Mouse (Mus musculus): ENCODE measurements around the gene Itih1. TPM values are rescaled to one million over a fixed set of nuclear protein-coding genes. Genes with fewer than 3 reads are reported as not detected.

The Itih1 gene
- polyA plus RNA-seq (2017; shearing (Covaris generic)): not detected

GRCm38 (mm10) chr14:30943038-30943437 lies at the start of gene Itih1:
Itih1 (minus strand) TSS chr14:30943289.

DNA sequence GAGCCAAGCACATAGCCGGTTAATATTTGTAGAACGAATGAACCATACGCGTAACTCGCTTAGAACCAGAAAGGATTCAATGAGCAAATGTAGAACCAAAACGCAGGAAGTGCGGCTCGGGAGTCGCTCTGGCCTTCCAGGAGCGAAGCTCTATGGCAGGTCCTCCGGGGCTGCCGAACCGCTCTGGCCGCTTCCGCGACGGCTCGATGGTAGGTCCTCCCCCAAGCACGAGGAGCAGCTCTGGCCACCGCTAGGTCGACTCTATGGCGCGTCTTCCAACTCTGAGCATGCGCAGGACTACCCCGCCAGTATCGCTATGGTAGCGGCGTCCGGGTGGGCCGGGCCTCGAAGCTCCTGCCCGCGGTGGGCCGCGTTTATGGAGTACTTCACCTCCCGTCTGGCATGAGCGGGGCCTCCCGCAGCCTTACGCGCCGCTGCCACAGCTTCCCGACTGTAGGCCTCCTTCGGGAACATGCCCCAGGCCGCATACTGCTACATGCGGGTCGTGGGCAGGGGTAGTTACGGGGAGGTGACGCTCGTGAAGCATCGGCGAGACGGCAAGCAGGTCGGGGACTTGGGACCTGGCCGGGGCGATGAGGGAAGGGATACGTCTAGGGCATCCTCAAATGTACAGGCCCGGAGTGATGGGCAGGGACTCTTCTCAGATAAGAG lies 8.2 kb upstream of the Itih1 start, which contains the start of gene Nek4:
Nek4 (plus strand) TSS at position 224 of the 672 bp plus-strand sequence.

DNA sequence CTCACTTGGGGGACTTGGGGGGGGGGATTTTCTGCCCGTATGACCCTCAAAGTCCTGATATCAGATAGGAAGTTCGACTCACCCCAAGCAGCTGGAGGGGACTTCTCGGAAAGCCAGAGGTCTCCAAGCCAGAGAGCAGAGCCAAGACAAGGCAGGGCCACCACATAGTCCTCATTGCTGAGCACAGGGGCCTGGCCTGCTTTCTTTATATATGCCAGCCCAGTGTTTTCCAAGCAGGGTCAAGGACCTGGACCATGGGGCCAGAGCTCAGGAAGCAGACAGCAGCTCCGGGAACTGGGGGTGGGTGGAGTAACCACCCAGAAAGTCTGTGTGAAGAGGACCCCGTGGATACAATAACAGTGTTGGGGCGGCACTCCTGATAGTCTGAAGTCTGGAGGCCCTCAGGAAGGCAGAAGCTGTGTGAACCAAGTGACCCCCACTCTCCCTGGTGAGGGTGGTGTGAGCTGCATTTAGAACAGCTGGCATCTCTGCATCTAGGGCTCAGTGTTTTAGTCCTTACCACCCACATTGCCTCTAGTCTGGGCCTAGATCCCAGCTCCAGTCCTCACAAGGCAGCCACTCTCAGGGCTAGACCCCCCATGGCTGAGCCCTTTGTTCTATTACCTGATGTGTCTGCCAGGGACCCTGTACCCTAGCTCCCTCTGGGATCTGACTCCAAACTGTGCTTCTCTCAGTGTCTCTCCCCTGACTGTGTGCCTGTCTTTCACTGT lies 19.5 kb downstream of the Itih1 start, which contains the start of gene Itih3:
Itih3 (minus strand) TSS at position 386 of the 731 bp plus-strand sequence.

GRCm38 (mm10) chr14:30886204-30886603 lies 56.9 kb downstream of the Itih1 start, which contains the start of gene Itih4:
Itih4 (plus strand) TSS chr14:30886476.

Other genes with a start within 250 kb of the Itih1 start
- gene Sfmbt1, start 228.4 kb downstream of the Itih1 start, polyA plus RNA-seq (2017; shearing (Covaris generic)): 17.8 TPM
- gene Tmem110, start 117.7 kb downstream of the Itih1 start, polyA plus RNA-seq (2017; shearing (Covaris generic)): 23.2 TPM
- 0.66 TPM for gene Mustn1, start 64.1 kb downstream of the Itih1 start, polyA plus RNA-seq (2017; shearing (Covaris generic))
- gene Itih4, start 56.8 kb downstream of the Itih1 start, polyA plus RNA-seq (2017; shearing (Covaris generic)): not detected
- gene Itih3, start 19.5 kb downstream of the Itih1 start, polyA plus RNA-seq (2017; shearing (Covaris generic)): not detected
- 2.8 TPM for gene Nek4, start 8.1 kb upstream of the Itih1 start, polyA plus RNA-seq (2017; shearing (Covaris generic))
- gene Glt8d1, start 58.1 kb upstream of the Itih1 start, polyA plus RNA-seq (2017; shearing (Covaris generic)): 8.1 TPM
- 160 TPM for gene Spcs1, start 58.4 kb upstream of the Itih1 start, polyA plus RNA-seq (2017; shearing (Covaris generic))
- 181 TPM for gene Pbrm1, start 75.8 kb upstream of the Itih1 start, polyA plus RNA-seq (2017; shearing (Covaris generic))
- gene Gnl3, start 75.9 kb upstream of the Itih1 start, polyA plus RNA-seq (2017; shearing (Covaris generic)): 134 TPM
- 63.6 TPM for gene Smim4, start 185.7 kb upstream of the Itih1 start, polyA plus RNA-seq (2017; shearing (Covaris generic))
- gene Nt5dc2, start 187.8 kb upstream of the Itih1 start, polyA plus RNA-seq (2017; shearing (Covaris generic)): 0.71 TPM
- 0.25 TPM for gene Stab1, start 225.4 kb upstream of the Itih1 start, polyA plus RNA-seq (2017; shearing (Covaris generic))

Measured in naive thymus-derived CD4-positive, alpha-beta T cell, adult 5 months (primary cell).